ENCODE assay signal across 24 mouse cellular contexts in the genomic region with DNA sequence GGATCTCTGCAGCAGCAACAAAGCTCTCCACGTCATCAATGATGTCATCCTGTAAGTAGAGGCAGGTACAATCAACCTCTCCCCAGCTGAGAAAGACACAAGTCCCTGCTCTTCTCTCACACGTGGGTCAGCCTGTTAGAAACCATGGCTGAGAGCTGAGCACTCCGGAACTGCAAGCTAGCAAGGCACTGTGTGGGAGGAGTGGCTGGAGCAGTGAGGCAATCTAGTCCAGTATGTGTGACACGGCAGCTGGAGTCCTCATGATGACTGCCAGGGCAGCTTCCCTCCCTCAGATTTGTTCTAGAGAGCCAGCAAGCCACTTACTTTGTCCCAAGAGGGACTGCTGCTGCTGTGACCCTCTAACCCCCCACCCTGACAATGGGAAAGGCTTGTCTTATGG. TPM values are rescaled to one million over a fixed set of nuclear protein-coding genes. Genes with fewer than 3 reads are reported as not detected.
A peak's percentile ranks its signal among the peaks of the same experiment; 100 is the strongest.
DNase-seq lines count a peak whose midpoint lies in the region; ATAC-seq lines count a peak whose summit lies in the region.
"Had no signal": no experiment of that assay in that cellular context is flagged by ENCODE, and none has a peak within 500 bp of the region (broad histone marks: within the 10 kb centered on the region; RNA-seq: fewer than 3 reads in every experiment).

No protein-coding gene starts in this region.

- no peaks in the 10 kb centered on the region for H3K27me3 ChIP-seq in kidney, embryonic 14.5 days (ENCODE audit: control insufficient read depth, insufficient read depth, low read length)
- no peaks in the 10 kb centered on the region for H3K27me3 ChIP-seq in midbrain, embryonic 11.5 days (ENCODE audit: control insufficient read depth, insufficient read depth, low read length)
- no peaks in the 10 kb centered on the region for H3K27me3 ChIP-seq in midbrain, embryonic 16.5 days (ENCODE audit: control insufficient read depth, insufficient read depth, low read depth, low read length)
- H3K27me3 ChIP-seq: forebrain, embryonic 12.5 days; hindbrain, embryonic 12.5 days; neural tube, embryonic 15.5 days had no signal

- ATAC-seq in kidney, embryonic 14.5 days (ENCODE audit: low FRiP score, low TSS enrichment), result no peak
- ATAC-seq in midbrain, embryonic 11.5 days (ENCODE audit: low FRiP score), result no peak
- no peak for ATAC-seq in midbrain, embryonic 16.5 days
- ATAC-seq: CD4-positive, CD25-positive, alpha-beta regulatory T cell, adult 4 months; intestine, postnatal 0 days had no signal

- DNase-seq in heart, adult 11 months, result peak; percentile 93
- DNase-seq in heart, adult 9 months (ENCODE audit: low spot score in 2 of 2), result no peak
- peak; percentile 53 for DNase-seq in kidney, postnatal 14 days
- DNase-seq in midbrain, embryonic 11.5 days (ENCODE audit: low spot score, missing footprints), result peak; percentile 56
- no peak for DNase-seq in adrenal gland, postnatal 25 days
- DNase-seq: cerebellum, adult 11 months; cerebellum, postnatal 10 days; gastrocnemius, adult 2 months had no signal

- WGBS in kidney, embryonic 14.5 days, result 63% methylated on average over 4 of the region's 4 CpGs
- WGBS in midbrain, embryonic 11.5 days, result 85% methylated on average over 4 of the region's 4 CpGs
- WGBS in midbrain, embryonic 16.5 days, result 88% methylated on average over 4 of the region's 4 CpGs

- no peak overlapping the region for H3K4me3 ChIP-seq in kidney, embryonic 14.5 days (ENCODE audit: low read length)
- no peak overlapping the region for H3K4me3 ChIP-seq in midbrain, embryonic 11.5 days (ENCODE audit: low read depth, low read length)
- H3K4me3 ChIP-seq in midbrain, embryonic 16.5 days (ENCODE audit: low read depth, low read length), result no peak overlapping the region
- H3K4me3 ChIP-seq: forebrain, embryonic 12.5 days; gastrocnemius, adult 2 months; heart, embryonic 10.5 days; hindbrain, embryonic 12.5 days; left cerebral cortex, adult 2 months; midbrain, embryonic 10.5 days; neural tube, embryonic 15.5 days had no signal

- no peak overlapping the region for H3K4me2 ChIP-seq in kidney, embryonic 14.5 days (replicated peaks; ENCODE audit: low read depth, low read length)
- H3K4me2 ChIP-seq in midbrain, embryonic 11.5 days, result no peak overlapping the region
- H3K4me2 ChIP-seq in midbrain, embryonic 16.5 days (ENCODE audit: low read length), result no peak overlapping the region
- H3K4me2 ChIP-seq: forebrain, embryonic 12.5 days; hindbrain, embryonic 12.5 days; neural tube, embryonic 15.5 days had no signal

- H3K27ac ChIP-seq in kidney, embryonic 14.5 days (ENCODE audit: low read depth, low read length), result no peak overlapping the region
- H3K27ac ChIP-seq in midbrain, embryonic 11.5 days (ENCODE audit: low read depth, low read length), result no peak overlapping the region
- H3K27ac ChIP-seq in midbrain, embryonic 16.5 days (ENCODE audit: low read length), result no peak overlapping the region
- H3K27ac ChIP-seq: forebrain, embryonic 12.5 days; gastrocnemius, adult 2 months; heart, embryonic 10.5 days; hindbrain, embryonic 12.5 days; left cerebral cortex, adult 2 months; liver, embryonic 14.5 days; midbrain, embryonic 10.5 days; neural tube, embryonic 15.5 days; stomach, postnatal 0 days had no signal

- H3K36me3 ChIP-seq in kidney, embryonic 14.5 days (ENCODE audit: control insufficient read depth, insufficient read depth, low read length), result peaks cover 70% of the 10 kb centered on the region
- H3K36me3 ChIP-seq in midbrain, embryonic 11.5 days (ENCODE audit: control insufficient read depth, insufficient read depth, low read length), result peaks cover 23% of the 10 kb centered on the region
- peaks cover 46% of the 10 kb centered on the region for H3K36me3 ChIP-seq in midbrain, embryonic 16.5 days (ENCODE audit: control insufficient read depth, insufficient read depth, low read length)

- no peak overlapping the region for H3K9ac ChIP-seq in kidney, embryonic 14.5 days (ENCODE audit: low read depth, low read length)
- no peak overlapping the region for H3K9ac ChIP-seq in midbrain, embryonic 11.5 days (ENCODE audit: low read length)
- no peak overlapping the region for H3K9ac ChIP-seq in midbrain, embryonic 16.5 days (ENCODE audit: low read depth, low read length)
- H3K9ac ChIP-seq: forebrain, embryonic 12.5 days; hindbrain, embryonic 12.5 days; liver, embryonic 14.5 days; neural tube, embryonic 15.5 days had no signal

- H3K9me3 ChIP-seq in kidney, embryonic 14.5 days (ENCODE audit: control insufficient read depth, low read length), result no peaks in the 10 kb centered on the region
- H3K9me3 ChIP-seq in midbrain, embryonic 11.5 days (ENCODE audit: control insufficient read depth, low read length), result no peaks in the 10 kb centered on the region
- H3K9me3 ChIP-seq in midbrain, embryonic 16.5 days (replicated peaks; ENCODE audit: control insufficient read depth, low read length, poor library complexity, severe bottlenecking), result no peaks in the 10 kb centered on the region
- H3K9me3 ChIP-seq: forebrain, embryonic 12.5 days; heart, embryonic 10.5 days; hindbrain, embryonic 12.5 days; midbrain, embryonic 10.5 days; neural tube, embryonic 15.5 days had no signal

- no peaks in the 10 kb centered on the region for H3K4me1 ChIP-seq in kidney, embryonic 14.5 days (ENCODE audit: control insufficient read depth, insufficient read depth, low read length)
- no peaks in the 10 kb centered on the region for H3K4me1 ChIP-seq in midbrain, embryonic 11.5 days (ENCODE audit: control insufficient read depth, insufficient read depth, low read length)
- no peaks in the 10 kb centered on the region for H3K4me1 ChIP-seq in midbrain, embryonic 16.5 days (ENCODE audit: control insufficient read depth, insufficient read depth, low read length)
- H3K4me1 ChIP-seq: forebrain, embryonic 12.5 days; hindbrain, embryonic 12.5 days had no signal

RNA-seq across cellular contexts. Expression of a gene that starts 6.2 kb away (rescaled TPM):
- 0.34 and 0.39 TPM in 2 replicates for polyA plus RNA-seq in kidney, embryonic 14.5 days (2014; fragmentation: Nextera tagmentation; extraction: Ambion mirVana)
- polyA plus RNA-seq in midbrain, embryonic 11.5 days (2014; fragmentation: Nextera tagmentation; extraction: Ambion mirVana), result 0.08 and 0.14 TPM in 2 replicates
- 0.08 TPM in 1 of 2 replicates, not detected in the other for polyA plus RNA-seq in midbrain, embryonic 16.5 days (2015; fragmentation: Nextera tagmentation; extraction: Ambion mirVana)
- total RNA-seq in adrenal gland, postnatal 25 days (2021), result not detected in 2 replicates
- total RNA-seq: adrenal gland, postnatal 36 days; left cerebral cortex, postnatal 36 days had no signal
- polyA plus RNA-seq: CD4-positive, CD25-positive, alpha-beta regulatory T cell, adult 4 months; embryonic facial prominence, embryonic 11.5 days; forebrain, embryonic 12.5 days; heart, postnatal 0 days; neural tube, embryonic 15.5 days had no signal

RNA-seq across cellular contexts. Expression of a gene that starts 21.7 kb away (rescaled TPM):
- polyA plus RNA-seq in kidney, embryonic 14.5 days (2014; fragmentation: Nextera tagmentation; extraction: Ambion mirVana), result 160 and 212 TPM in 2 replicates
- polyA plus RNA-seq in midbrain, embryonic 11.5 days (2014; fragmentation: Nextera tagmentation; extraction: Ambion mirVana), result 173 and 183 TPM in 2 replicates
- 177 and 198 TPM in 2 replicates for polyA plus RNA-seq in midbrain, embryonic 16.5 days (2015; fragmentation: Nextera tagmentation; extraction: Ambion mirVana)
- 112 TPM in 2 replicates for total RNA-seq in adrenal gland, postnatal 25 days (2021)

RNA-seq across cellular contexts. Expression of a gene that starts 38.4 kb away (rescaled TPM):
- polyA plus RNA-seq in kidney, embryonic 14.5 days (2014; fragmentation: Nextera tagmentation; extraction: Ambion mirVana), result 79.7 and 80.8 TPM in 2 replicates
- polyA plus RNA-seq in midbrain, embryonic 11.5 days (2014; fragmentation: Nextera tagmentation; extraction: Ambion mirVana), result 72.3 and 83.0 TPM in 2 replicates
- polyA plus RNA-seq in midbrain, embryonic 16.5 days (2015; fragmentation: Nextera tagmentation; extraction: Ambion mirVana), result 36.2 and 36.3 TPM in 2 replicates
- 27.9 and 48.4 TPM in 2 replicates for total RNA-seq in adrenal gland, postnatal 25 days (2021)

RNA-seq across cellular contexts. Expression of a gene that starts 58.5 kb away (rescaled TPM):
- polyA plus RNA-seq in kidney, embryonic 14.5 days (2014; fragmentation: Nextera tagmentation; extraction: Ambion mirVana), result 3.0 and 3.7 TPM in 2 replicates
- polyA plus RNA-seq in midbrain, embryonic 11.5 days (2014; fragmentation: Nextera tagmentation; extraction: Ambion mirVana), result 7.1 and 8.3 TPM in 2 replicates
- polyA plus RNA-seq in midbrain, embryonic 16.5 days (2015; fragmentation: Nextera tagmentation; extraction: Ambion mirVana), result 4.4 and 5.5 TPM in 2 replicates
- 0.57 and 1.5 TPM in 2 replicates for total RNA-seq in adrenal gland, postnatal 25 days (2021)

RNA-seq across cellular contexts. Expression of a gene that starts 59.4 kb away (rescaled TPM):
- 9.1 and 14.1 TPM in 2 replicates for polyA plus RNA-seq in kidney, embryonic 14.5 days (2014; fragmentation: Nextera tagmentation; extraction: Ambion mirVana)
- 17.8 and 18.1 TPM in 2 replicates for polyA plus RNA-seq in midbrain, embryonic 11.5 days (2014; fragmentation: Nextera tagmentation; extraction: Ambion mirVana)
- 32.3 and 41.8 TPM in 2 replicates for polyA plus RNA-seq in midbrain, embryonic 16.5 days (2015; fragmentation: Nextera tagmentation; extraction: Ambion mirVana)
- total RNA-seq in adrenal gland, postnatal 25 days (2021), result 8.5 and 8.9 TPM in 2 replicates

Comparison
In these comparisons a context has a peak if more than half of its experiments do, and no peak if none do; other contexts are left out.
1. DNase-seq: peak in heart, adult 11 months (single experiment), kidney, postnatal 14 days (single experiment) and midbrain, embryonic 11.5 days (single experiment); none in heart, adult 9 months (0 of 2) and adrenal gland, postnatal 25 days (single experiment).